Mouse (Mus musculus) mouse trophoblast stem cell (cell line): ENCODE results near the gene Gm28230.

Source experiments
- in situ Hi-C, 2 experiments: fragments of 300-500 bp; cut with MseI, MboI; formaldehyde crosslinking; loops; 2 replicates in 1 of 2; 3 replicates in 1 of 2; pipeline ENCODE4 v1.15.1; 2025

Gm28230 gene

DNA sequence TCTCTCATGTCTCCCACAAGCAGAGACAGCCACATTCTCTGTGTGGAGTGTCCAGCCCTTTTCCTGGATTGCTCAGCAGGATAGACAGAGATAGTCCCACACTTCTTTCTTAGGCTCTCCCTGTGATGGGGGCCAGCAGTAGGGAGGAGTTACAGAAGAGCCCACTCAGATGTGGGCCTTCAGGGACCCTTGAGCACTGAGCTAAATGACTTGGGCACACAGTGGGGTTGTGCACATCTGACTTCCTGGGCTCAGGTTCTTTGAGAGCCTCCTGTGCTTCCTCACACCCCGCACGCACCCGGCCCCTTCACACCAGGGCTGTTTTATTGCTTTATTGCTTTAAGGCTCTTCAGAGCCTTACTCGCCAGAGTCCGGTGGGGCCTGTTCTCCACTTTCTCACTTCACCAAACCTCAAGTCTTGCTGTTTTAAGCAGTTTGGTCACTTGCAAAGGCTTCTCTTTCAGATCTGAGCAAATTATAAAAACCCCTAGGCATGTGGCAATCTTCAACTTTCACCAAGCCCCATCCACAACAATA is 5.5 kb upstream of the Gm28230 start:
- in situ Hi-C loops = loop anchor here (5.0 to 25.0 kb wide), 4 partner anchors 241 to 866 kb away; no protein-coding TSS in a partner anchor

DNA sequence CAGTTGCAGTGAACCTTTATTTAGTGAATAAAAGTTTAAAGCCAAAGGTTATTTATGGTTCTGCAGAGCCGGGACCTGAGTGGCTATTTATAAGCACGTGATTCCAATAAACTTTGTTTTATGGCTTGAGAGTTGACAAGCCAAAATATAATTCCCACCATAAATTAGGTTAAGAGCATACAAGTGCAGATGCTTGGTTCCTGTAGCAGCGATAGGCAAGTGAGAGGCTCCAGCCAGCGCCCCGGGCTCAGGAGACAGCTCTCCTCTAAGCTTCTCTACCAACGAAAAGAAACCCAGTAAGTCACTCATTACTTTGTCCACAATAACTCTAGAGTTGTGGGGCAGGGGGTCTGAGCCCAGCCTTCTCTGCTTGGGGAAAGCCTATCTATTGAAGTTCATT is 4.6 kb upstream of the Gm28230 start:
- in situ Hi-C loops = loop anchor here (5.0 to 25.0 kb wide), 4 partner anchors 240 to 865 kb away; no protein-coding TSS in a partner anchor

DNA sequence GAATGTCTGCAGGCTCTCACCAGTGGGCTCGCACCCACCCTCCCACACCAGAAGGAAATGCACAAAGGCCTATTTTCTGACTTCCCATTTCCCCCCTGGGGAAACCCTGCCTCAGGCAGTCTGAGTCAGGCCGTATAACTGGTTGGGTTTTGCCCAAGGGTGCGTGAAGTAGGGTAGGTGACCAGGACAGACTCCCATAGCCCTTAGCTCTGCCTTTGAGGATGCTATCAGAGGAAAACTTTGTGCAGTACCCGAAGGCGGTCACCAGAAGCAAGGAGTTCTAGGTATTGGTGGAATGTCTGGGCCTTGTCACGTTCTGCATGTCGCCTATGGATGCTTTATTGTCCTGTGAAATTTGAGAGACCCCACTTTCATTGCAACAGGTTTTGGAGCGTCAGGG is 3.6 kb upstream of the Gm28230 start:
- in situ Hi-C loops = loop anchor here (5.0 to 25.0 kb wide), 4 partner anchors 239 to 864 kb away; no protein-coding TSS in a partner anchor

DNA sequence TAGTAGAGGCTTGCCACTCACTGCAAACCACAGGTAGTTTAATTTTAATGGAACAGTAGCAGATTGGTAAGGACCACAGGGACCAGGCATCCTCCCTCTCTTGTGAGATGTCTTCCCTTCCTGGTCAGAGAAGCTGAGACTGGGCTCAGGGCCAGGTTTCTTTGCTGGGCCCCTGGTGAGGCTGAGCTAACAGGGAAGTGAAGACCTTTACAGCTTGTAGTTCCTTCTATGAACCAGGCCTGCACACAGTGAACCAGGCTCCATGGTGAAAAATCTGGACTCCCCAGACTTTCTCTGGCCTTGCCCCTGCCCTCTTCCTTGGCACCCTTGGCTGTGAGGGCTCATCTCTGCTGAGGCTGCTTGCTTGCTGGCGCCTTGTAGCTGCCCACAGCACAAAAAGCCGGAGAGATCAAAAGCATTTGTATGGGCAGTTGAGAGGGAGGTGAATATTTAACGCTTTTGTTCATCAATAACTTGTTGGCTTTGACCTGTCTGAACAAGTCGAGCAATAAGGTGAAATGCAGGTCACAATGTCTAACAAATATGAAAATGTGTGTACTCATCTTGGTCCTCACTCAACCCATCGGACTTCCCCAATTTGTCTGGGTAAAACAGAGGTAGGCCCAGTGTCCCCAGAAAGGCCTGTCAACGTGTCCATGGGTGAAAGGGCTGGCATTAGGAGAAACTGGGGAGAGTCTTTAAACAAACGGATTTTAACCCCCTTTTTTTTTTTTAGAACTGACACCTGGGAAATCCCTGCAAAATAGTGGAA is 2.1 kb upstream of the Gm28230 start:
- in situ Hi-C loops = loop anchor here (5.0 to 25.0 kb wide), 4 partner anchors 238 to 863 kb away; no protein-coding TSS in a partner anchor

DNA sequence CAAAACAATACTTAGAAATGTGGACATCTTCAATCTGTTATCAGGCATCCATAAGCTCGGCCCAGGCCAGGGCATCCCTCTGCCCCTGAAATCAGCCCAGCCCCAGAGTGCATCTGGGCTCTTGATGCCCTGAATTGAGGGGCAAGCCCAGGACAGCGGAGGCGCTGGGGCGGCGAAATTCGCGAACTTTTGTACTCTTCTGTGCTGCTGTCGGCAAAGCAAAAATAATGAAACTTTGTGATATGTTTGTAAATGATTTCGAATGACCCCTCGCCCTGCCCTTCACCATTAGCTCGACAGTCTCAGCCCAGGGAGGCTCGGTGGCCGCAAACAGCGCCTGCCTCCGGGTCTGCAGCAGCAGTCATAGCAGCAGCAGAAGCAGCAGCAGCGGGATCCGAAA is 1.4 kb upstream of the Gm28230 start:
- in situ Hi-C loops = loop anchor here in 1 of 2 experiments (10.0 kb wide), 1 partner anchor 240 kb away; no protein-coding TSS in a partner anchor

DNA sequence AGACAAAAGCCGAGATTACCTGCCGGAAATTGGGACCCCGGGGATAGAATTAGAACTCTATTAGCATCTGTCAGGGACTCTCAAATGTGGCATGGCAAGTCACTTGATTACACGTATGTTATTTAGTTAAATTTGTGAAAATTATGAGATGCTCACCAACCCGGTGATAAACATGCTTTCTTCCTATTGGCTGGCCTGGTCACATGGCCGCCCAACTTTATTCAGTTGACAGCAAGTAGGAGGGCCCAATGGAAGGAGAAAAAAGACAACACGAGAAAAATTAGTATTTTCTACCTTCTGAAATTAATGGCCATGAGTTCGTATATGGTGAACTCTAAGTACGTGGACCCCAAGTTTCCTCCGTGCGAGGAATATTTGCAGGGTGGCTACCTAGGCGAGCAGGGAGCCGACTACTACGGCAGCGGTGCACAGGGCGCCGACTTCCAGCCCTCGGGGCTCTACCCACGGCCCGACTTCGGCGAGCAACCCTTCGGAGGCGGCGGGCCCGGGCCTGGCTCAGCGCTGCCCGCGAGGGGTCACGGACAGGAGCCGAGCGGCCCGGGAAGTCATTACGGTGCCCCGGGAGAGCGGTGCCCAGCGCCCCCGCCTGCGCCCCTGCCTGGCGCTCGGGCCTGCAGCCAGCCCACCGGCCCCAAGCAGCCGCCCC is 578 bp downstream of the Gm28230 start:
- in situ Hi-C loops = loop anchor here in 1 of 2 experiments (10.0 kb wide), 1 partner anchor 238 kb away; no protein-coding TSS in a partner anchor

DNA sequence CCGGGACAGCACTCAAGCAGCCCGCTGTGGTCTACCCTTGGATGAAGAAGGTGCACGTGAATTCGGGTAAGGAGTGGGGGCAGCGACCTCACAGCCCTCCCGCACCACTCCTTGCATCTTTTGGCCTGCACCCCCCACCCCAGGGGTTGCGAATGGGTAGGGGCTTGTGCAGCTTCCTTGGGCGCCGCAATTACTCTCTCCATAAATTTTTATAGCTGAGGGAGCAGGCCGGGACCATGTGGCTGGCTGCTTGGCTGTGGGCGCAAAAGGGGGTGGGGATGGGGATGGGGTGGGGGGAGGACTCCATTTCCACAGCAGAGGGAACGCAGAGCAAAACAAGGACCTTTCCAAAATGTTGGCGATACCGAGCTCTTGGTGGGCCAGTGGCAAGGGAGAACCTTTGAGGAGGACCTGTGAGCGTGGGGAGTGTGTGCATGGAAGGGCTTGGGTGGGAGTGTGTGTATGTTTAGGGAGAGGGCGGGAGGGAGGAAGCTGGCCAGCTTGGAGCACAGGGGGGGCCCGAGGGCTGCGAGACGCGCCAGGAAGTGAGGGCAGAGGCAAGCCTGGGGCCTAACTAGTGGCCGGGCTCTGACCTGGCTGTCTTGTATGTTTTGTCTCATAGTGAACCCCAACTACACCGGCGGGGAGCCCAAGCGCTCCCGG is 1.2 kb downstream of the Gm28230 start:
- in situ Hi-C loops = loop anchor here in 1 of 2 experiments (10.0 kb wide), 1 partner anchor 237 kb away; no protein-coding TSS in a partner anchor

DNA sequence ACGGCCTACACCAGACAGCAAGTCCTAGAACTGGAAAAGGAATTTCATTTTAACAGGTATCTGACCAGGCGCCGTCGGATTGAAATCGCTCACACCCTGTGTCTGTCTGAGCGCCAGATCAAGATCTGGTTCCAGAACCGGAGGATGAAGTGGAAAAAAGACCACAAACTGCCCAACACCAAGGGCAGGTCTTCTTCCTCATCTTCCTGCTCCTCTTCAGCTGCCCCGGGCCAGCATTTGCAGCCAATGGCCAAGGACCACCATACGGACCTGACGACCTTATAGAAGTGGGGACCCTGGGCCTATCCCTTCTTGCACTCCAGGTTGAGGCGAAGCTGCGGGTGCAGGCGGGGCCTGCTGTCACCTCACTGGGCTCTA is 1.8 kb downstream of the Gm28230 start:
- in situ Hi-C loops = loop anchor here in 1 of 2 experiments (10.0 kb wide), 1 partner anchor 237 kb away; no protein-coding TSS in a partner anchor

DNA sequence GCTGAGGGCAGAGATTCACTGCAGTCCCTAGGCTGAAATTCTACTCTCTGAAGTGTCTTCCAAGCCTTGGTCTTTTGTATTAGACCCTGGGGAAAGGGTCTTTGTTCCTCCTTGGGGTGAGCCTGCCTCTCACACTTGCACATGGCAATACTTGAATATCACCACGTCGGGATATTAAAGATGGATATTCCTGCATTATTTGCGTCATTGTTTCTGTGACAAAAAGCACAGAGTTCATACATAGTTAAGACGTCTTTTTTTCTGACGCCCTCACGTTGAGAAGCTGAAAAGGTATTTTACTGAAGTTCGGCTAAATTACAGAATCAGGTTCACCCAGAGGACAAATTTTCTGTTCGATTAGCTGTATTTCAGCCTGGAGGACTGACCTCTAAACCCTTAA is 3.8 kb downstream of the Gm28230 start:
- in situ Hi-C loops = no loop called here

DNA sequence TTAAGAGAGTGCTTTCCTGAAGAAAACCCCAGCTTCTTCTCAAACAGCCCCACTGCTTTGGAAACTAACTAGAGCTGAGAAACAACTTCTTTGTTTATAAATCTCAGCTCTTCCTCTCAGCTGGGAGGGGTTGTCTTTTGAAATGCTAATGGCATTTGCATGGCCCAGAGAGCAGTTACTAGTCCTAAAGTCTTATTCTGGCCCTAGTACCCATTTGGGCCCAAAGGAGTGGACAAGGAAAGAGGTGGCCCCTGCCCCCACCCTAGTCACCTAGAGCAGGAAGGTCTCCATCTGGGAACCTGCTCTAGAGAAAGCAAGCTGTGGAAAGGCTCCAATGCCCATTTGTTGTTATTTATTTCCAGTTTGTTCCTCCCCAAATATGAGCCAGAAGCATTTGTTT is 4.5 kb downstream of the Gm28230 start:
- in situ Hi-C loops = no loop called here

DNA sequence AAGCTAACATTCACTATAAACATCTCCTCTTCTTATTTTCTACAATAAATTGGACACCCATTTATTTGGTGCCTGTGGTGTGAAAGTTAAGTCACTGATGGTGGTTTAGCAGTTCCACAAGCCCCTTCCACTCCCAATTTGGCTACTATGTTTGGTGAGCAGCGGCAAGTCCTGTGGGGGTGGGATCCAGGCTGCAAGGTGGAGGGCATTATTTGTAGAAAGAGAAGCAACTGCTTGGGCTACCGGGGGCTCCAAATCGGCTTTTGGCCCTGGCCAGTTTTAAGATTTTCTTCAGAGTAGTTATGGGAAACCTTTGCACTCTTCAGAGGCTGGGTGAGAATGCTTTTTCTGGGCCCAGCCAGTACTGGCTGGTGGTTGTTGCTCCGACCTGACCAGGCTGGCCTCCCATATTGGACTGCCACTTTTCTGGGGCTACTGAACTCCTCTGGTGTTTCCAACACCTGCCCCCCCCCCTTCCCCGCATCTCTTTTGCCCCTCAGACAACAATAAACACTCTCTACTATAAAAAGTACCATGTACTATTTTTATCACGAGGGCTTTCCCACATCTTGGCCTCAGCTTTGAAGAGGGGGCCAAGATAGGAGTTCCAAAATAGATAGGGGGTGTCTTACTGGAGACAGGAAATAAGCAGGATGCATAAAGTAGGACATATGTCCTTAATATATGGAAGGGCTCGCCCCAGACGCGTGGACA is 5.4 kb downstream of the Gm28230 start:
- in situ Hi-C loops = no loop called here

DNA sequence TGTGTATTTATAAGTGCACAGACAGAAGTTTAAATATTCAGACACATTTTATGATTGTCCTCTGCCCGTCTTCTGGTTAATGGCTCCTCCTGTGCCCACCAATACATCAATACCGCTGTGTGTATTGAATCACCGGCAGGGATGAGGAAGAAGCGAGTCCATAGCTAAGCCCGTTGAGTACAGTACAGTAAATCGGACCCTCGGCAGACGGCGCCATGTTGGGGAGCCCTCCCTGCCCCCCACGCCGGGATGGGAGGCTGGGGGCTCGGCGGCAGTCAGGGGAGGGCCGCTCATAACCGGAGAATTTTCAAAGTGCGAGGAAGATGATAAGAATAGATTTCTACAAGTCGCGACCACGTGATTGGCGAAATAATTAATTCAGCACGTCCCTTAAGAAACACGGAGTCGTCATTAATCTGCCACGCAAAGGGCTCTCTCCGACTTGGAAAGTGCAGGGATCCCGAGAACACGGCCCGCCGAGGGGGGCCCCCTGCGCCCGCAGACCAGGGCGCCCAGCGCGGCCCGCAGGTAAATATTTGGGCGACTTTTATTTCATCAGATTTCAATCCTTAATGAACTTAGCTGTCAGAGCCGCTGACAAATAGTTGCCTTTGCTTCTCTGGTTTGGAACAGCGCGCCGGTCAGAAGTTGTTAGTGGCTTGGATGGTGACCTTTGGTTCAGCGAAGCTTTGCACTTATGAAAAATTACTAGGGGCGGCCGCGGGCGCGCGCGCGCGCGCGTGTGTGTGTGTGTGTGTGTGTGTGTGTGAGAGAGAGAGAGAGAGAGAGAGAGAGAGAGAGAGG is 6.2 kb downstream of the Gm28230 start:
- in situ Hi-C loops = no loop called here

DNA sequence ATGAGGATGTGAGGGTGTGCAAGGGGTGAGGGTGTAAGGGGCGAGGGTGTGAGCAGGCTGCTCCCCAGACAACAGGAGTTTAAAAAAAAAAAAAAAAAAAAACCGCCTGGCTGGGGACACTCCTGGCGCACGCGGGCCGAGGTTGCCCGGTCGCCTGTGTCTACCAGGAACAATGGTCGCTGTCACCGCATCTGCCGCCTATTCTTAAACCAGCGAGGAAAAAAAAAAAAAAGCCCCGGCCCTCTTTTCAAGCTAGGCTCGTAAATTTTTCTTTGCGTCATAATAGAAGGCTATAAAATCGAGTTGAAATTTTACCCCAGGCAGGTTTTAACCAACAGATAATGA is 6.8 kb downstream of the Gm28230 start:
- in situ Hi-C loops = no loop called here

DNA sequence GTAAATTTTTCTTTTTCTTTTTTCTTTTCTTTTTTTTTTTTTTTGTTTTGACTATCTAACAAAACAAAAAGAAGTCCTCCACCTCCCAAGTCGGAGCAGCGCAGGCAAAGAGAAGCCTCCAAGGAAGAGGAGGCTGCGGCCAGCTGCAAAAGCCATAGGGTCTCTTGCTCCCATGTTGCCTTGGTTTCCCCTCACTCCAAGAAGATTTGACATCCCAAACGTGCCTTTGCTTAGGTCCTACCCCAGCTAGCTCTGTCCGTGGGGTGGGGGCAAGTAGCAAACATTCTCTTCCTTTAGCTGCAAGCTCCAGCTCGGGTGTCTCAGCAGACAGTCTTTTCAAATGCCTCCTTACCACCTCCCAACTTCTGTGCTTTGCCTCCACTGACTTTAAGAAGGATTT is 7.2 kb downstream of the Gm28230 start:
- in situ Hi-C loops = no loop called here

DNA sequence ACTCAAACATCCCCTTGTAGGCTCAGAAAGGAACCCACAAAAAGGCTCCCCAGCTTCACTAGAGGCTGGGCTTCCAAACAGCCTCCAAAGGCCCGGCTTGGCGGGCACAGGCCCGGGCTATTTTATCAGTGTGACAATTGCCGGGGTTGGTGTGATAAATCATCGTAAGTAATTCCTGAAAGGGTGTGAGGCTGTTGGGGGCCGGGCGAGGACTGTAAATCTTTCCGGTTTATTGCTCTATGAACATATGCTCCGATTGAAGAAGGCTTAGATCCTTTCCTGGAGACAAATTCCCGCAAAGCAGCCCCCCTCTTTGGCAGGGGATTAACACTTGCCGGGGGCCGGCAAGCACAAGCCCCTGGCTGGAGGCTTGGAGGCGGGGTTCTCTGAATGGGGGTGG is 7.9 kb downstream of the Gm28230 start:
- in situ Hi-C loops = no loop called here

DNA sequence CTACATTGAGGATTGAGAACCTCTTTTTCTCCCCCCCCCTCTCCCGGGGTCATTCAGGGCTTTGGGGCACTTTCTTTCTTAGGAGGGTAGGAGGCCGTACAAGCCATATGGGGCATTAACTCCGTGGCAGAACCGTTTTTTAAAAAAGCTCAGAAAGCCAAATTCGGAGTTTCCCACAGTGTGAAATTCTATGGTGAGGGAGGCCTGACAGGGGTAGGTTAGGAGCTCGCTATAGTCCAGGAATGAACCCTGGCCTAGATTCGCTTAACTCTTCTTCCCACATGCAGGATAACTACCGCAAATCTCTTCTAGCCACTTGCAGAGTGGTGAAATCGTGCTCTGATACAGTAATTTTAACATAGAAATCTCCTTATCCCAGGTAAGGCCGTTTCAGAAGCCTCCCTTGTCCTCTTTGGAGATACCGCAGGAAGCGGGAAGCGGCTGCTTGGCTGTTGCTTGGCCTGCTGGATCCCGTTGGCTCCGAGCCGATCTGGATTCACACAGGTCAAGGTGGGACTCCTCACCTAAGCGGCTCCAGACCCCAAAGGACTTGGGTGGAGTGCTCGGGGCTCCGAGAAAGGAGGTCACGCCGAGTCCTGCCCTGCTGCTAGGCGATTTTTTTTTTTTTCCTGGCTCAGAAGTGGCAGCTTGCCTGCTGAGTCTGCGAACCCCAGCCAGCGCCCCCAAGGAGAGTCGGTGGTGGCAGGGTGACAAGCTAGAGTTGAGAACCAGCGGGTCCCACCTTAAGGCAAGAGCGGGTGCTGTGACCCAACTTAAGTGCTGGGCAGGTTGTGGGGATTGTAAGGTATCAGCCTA is 8.7 kb downstream of the Gm28230 start:
- in situ Hi-C loops = no loop called here

DNA sequence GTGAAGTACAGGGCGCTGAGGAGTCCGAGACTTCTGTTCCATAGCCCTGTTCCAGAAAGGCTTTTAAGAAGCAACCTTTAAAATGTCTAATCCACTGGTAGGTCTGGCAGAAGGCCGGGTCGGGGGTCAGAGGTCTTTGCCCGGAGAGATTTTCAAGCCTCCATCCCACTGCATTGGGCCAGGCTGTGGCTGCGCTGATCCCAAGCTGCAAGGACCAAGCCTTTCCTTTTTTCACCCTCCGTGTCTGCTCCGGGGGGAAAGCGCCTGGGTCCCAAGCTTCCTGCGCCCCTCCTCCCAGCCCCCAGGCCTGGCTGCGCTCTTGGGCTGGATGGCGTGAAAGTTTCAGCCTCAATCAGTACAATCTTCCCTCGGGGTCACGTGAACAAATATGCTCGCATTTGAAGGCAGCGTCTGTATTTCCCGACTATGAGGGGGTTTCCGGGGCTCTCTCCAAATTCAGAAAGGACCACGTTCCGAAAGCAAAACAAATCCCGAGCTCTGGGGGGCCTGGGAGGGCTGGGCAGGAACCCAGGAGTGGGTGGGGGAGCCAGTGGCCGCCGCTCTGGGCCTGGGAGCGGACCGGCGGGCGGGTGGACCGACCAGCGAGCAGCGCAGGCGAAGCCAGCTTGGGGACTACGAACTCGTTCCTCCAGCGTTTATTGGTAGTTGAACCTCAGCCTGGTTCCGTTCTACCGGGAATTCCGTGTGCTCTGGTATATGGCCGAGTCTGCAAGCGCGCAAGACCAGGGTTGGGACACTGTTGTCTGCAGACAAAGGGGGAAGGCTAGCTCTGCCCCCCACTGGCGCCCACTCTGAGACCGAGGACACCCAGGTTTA is 9.5 kb downstream of the Gm28230 start:
- in situ Hi-C loops = no loop called here

DNA sequence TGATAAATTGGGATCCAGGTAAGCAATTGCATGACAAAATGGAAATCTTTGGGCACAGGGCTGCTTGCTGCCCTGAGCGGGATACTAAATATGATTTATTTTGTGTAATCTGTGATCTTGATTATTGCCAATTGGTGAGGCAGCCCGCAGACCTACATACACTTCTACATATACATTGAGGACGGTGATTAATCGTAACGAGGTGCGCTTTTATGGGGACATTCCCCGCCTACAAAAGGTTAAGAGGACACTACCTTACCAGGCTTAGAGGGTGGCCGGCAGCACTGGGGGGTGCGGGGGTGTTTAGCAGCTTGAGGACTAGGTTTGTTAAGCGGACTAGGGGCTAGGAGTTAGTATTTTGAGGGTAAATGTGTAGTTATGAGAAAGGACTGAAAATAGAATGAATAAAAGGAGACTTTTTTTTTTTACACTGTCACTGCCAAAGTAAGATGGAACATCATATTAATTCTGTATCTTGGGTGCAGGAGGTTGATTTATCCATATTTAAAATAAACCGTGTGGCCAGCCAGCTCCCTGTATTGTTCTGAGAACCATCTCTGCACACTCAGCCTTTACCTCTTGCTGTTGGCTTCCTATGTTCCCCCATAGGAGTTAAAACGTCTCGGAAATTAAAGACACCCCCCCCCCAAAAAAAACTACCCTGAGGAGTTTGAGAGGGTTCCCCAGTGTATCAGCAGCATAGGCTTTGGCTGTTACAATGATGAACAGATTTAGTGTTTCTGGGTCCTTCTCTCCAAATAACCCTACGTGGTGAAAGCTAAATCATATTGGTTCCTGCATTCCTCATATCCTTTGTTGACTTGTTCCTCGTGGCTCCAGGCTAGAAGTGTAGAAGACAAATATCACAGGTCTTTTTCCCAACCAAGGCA is 10.4 kb downstream of the Gm28230 start:
- in situ Hi-C loops = no loop called here
